Mouse (Mus musculus) layer of hippocampus, postnatal 10 days (tissue): ENCODE measurements around the gene Tln1. TPM values are rescaled to one million over a fixed set of nuclear protein-coding genes. Genes with fewer than 3 reads are reported as not detected.
"Not testable (repeated sequence)": the region's sequence is repeated elsewhere in the genome, so short reads cannot be mapped to it uniquely, and the experiment has no call there.

Experiments
- DNase-seq, 2 experiments: peaks; one replicate each; pipeline ENCODE4 v3.0.0; 2021; ENCODE audit warnings: low spot score in 2 of 2
- total RNA-seq, 2 experiments: library from RNA; stranded (reverse); gene quantifications; 2 replicates each; pipeline ENCODE4 v1.2.3; 2021

Gene Tln1
- total RNA-seq, 2 experiments from 2014 or later, result 54.4 to 69.7 TPM

DNA sequence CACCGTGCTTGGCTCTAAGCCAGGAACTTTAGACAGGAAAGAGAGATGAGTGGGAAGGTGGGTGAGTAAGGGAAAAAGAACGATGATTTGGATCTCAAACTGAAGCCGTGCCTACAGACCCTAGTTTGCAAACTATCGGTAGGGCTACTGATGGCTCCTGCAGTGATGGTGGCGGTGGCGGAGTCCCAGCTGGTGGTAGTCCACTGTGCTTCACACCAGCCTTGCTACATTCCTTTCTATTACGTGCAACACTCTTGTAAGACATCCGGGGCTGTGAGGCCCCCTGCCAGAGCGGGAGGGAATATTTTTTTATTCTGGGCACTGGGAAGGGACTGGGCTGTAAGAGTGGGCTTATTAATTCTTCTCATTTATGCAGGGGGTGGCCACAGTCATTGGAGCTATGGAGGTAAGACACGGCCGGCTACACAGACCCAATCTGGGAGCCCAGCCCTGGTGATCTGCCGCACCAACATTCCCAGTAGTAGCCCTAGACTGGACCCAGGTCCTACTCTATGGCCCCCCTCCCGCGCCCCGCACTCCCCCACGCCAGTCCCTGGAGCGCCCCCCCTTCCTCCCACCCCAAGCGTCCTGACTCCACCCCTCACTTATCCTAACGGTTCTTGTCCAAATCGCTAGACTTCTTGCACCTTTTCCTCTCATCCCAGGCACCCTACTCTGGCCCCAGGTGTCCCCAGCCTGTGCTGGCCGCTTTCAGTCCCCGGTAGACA is 54.4 kb downstream of the Tln1 start:
- DNase-seq, result no peak

DNA sequence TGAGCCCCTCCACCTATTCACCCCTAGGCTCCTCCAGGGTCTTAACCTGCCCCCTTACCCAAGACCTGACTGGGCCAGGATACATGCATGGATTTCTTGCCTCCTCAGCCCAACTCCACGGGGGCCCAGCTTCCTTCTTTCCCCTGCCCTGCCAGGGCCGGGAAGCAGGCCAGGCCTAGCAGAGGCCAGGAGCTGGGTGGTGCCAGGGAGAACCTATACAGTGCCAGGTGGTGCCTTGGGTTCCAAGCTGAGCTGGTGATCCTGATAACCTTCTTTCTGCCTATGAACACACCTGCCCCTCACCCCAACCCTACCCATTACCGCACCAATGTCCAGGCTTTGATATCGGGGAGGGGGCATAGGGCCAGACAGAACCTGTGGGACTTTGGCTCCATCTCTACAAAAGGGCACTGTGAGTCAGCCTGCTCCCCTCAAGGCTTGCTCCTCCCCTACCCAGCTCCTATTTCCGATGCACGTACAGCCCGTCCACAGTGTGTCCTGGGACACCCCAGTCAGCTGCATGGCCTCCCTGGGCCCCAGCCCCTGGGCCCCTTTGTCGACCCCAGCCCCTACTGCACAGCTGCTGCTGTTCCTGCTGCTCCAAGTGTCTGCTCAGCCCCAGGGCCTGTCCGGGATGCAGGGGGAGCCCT is 55.8 kb downstream of the Tln1 start, which contains the start of gene Car9:
Gene Car9 (plus strand): TSS at position 431 of the 650 bp plus-strand sequence.
- no peak for DNase-seq

GRCm38 (mm10) chr4:43506074-43506473 is 56.4 kb downstream of the Tln1 start:
- no peak for DNase-seq

GRCm38 (mm10) chr4:43504269-43504668 is 58.2 kb downstream of the Tln1 start:
- DNase-seq, result no peak

DNA sequence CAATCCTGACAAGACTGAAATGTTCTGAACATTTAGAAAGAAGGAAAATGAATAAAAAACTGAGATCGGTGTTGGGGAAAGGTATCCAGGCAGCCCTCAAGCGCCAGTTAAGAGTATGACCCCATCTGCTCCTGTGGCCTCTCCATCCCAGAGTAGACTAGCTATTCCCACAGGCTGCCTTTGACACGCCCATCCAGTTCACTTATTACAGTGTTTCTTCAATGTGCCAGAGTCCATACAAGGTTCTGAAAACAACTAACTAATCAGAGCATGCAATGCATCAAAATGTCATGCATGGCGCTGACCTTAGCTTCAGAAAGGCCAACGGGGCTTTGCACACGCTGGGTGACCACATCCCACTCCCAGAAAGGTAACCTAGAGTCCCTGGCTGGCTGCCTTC is 59.0 kb downstream of the Tln1 start:
- no peak for DNase-seq

- DNase-seq, result no peak
Observed at GRCm38 (mm10) chr4:43503041-43503440, 59.5 kb downstream of the Tln1 start.

DNA sequence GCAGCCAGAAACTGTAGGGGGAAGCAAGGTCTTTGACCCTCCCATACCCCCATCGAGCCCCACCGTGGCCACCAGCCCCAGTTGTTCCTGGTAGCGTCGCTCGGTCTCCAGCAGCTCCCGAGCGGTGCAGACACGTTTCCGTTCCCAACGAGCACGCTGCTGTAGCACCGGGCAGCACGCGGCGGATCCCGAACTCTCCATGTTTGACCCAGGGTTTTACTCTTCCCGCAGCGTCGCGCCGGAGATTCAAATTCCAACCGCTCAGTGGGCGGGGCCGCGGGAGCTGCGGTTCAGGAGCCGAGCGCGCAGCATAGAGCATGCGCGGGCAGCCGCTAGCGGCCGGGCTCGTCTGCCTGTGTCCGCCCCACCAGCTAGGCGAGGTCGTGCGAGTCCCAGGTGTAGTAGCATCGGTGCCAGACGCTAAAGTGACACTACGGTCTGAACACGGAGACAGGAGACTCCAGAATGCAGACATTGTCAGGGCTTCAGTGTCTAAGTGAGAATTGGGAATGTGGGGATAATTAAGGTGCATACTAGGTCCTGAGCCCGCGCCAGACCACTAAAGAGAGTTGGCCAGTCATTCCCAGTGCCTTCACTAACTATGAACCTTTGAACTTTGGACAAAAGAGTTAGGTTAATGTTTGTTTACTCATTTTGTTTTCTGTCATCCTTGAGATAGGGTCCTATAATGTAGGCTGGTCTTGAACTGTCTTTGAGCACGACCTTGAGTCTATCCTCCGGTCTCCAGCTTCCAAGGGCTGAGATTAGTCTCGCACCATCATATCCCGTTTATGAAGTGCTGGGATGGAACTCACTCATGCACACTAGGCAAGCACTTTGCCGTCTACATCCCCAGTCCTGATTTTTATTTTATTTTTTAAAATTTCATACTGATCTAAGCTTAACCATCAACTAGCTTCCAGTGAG is 62.8 kb downstream of the Tln1 start, which contains the start of gene Arhgef39:
Gene Arhgef39 (minus strand): TSS at position 289 of the 927 bp plus-strand sequence.
- DNase-seq, result peak; percentile 65 to 75

DNA sequence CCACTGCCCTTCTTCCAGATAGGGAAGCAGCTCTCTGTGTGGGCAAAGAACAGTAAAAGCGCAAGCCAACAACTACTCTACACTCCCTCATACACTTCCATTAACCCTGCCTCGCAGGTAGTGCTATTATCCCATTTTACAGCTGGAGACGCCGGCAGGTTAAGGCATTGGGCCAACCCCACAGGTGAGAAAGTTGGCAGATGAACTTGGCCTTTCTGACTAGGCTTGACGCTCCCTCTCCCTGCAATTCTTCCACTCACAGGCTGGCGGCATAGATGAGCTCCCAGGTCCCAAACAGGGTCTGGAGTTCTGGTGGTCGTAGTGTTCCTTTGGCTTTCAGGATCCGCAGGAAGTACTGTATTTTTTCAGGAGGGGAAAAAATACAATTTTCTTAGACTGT is 63.5 kb downstream of the Tln1 start:
- no peak for DNase-seq

DNA sequence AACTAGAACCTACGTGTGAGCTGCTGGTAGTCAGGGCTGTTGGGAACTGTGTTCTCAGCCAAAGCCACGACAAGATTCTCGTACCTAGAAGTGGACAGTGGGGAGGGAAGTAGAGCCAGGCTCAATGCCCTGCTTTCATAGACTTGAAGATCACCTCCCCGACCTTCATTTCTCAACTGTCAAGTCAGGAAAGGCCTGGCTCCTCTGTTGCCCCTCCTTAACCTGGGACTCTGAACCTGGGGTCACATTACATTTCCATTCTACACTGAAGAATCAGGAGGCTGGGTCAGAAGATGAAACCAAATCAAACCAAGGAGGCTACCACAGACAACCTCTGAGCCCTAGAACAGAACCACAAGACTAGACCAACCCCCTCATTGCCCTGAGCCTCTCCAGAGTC is 64.5 kb downstream of the Tln1 start:
- DNase-seq, result no peak

DNA sequence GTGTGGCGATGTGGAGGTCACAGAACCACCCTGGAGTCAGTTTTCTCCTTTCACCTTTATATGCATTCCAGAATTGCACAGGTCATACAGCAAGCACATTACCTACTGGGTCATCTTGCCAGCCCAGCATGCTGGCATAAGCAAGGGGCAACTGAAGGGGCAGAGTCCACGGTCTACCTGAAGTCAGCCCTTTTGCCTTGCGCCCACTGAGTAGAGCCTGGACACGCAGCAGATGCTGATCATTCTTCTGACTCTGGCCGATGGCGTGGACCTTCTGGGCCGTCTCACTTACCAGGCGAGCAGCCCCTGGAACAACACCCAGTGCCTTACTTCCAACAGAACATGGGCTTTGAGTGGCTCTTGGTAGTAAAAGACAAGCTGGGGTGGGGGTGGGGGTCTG is 65.1 kb downstream of the Tln1 start:
- DNase-seq, result no peak

DNA sequence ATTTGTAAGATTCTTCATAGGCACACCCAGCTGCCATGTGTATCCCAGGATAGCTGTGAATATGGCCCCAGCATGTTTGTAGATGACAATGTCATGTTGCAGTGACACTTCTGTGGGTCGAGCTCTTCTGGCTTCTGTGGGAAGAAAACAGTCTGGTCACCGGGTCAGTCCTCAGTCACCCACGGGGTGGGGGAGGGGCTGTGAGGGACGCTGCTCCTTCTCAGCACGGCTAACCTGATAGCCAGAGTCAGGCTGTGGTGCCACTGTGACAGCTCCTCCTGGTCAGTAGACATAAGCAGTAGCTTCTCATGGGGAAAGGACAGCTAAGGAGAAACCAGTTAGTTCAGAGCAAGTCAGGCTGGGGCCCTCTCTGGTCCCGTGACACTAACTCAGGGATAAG is 65.9 kb downstream of the Tln1 start:
- no peak for DNase-seq

DNA sequence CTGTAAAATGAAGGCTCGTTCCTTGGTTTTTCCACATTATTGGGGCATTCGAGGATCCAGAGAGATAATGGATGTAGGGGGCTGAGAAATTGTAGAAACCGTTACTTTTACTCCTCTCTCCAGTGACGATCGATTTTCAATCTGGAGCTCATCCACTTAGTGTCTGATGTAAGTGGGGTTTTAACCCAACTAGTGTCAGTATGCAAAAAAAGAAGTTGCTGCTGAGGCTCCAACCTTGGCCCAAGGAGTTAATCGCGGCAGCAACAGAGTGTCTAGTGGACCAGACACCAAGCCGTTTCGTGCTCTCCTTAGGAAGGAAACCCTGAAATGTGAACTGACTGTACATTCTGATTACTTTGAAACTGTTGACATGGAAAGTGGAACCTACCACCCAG is 68.6 kb downstream of the Tln1 start:
- DNase-seq, result no peak

- peak; percentile 98 to 99 for DNase-seq
Observed at GRCm38 (mm10) chr4:43493186-43493845, 69.2 kb downstream of the Tln1 start.

DNA sequence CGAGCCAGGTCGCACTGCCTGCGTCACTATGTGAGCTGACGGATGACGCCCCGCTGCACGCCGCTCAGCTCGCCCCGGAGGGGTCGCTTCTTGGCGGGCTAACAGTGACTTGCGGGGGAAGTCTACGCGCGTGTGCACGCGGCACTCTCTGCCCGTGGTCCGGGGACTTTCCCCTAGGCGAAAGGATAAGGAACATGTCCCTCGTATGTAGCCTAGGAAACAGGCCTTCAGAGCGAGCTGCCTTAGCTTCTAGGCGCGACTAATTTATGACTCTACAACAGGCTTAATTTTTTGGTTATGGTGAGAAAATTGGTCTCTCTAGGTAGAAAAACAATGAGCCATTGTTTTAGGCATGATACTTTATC is 69.7 kb downstream of the Tln1 start, which contains the start of gene Ccdc107:
Gene Ccdc107 (plus strand): TSS at position 80 of the 365 bp plus-strand sequence.
- peak; percentile 85 to 91 for DNase-seq

GRCm38 (mm10) chr4:43492101-43492820 is 70.2 kb downstream of the Tln1 start:
- DNase-seq, result no peak

DNA sequence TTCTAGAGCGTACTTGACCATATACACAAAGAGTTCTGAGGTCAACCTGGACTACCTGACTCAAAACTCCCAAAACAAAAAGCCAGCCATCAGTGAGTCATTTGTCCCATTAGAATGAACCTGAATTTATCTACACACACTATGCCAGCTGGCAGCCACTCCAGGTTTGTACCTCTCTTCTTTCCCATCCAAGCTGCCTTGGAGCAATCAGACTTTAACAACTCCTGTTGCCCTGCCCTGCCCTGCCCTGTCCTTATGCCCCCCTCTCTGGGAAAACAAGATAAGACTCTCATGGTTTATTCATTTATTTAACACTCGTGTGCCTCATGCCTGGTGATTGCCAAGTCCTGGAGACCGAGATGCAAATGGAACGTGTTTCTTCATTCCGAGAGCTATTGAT is 71.7 kb downstream of the Tln1 start:
- DNase-seq, result no peak

GRCm38 (mm10) chr4:43489611-43490010 is 72.9 kb downstream of the Tln1 start:
- no peak for DNase-seq

DNA sequence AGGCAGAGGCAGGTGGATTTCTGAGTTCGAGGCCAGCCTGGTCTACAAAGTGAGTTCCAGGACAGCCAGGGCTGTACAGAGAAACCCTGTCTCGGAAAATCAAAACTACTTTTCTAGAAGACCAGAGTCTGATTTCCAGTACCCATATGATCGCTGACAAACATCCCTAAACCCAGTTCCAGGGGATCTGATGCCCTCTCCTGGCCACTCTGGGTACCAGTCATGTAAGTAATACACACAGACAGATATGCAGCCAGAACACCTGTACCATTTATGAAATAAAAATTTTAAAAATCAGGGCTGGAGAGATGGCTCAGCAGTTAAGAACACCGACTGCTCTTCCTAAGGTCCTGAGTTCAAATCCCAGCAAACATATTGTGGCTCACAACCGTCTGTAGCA is 76.8 kb downstream of the Tln1 start:
- not testable (repeated sequence) for DNase-seq

DNA sequence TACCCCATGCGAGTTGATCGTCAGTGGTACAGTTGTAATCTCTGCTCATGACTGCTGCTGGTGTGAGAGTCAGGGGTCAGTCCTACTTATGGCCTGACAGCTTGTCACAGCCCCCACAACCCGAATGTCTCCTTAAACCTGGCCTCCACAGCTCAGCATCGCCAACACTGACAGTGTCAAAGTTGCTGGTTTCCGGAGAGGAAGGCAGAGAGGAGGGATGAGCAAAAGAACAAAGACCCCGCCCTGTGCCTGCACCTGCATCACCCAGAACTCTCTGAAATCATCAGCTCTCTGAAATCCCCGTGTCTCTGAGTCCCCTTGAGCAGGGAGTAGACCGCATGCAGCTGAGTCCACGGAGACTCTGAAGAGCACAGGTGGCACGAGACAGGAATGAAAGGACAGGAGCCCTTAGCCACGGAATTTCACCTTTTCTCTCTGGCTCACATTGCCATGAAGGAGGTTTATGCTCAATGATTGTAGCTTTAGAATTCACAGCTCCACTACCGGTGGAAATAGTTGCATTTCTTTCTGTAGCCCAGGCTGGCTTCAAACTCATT is 78.9 kb downstream of the Tln1 start, which contains the start of gene Sit1:
Gene Sit1 (minus strand): TSS at position 200 of the 557 bp plus-strand sequence.
- no peak for DNase-seq

DNA sequence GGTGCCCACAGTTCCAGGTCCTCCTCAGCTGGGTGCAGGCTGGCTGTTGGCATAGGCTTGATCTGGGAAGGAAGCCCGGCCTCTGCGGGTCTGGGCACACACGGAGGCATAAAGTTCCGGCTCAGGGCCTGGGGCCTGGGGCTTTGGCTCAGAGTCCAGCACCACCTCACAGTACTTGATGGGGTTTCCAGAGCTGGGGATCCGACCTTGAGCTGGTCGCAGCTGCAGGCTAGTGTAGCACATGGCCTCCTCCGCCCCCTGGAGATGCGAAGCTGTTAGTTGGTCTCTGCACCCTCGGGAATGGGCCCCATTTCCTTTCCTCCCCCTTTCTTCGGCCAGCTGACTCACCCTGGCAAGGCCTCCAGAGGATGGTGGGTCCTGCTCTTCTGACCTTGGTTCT is 79.9 kb downstream of the Tln1 start:
- no peak for DNase-seq
